Mouse (Mus musculus): ENCODE data around the gene Palm3. TPM values are rescaled to one million over a fixed set of nuclear protein-coding genes. Genes with fewer than 3 reads are reported as not detected.

Gene Palm3
- polyA plus RNA-seq, 1 experiment from 2014 or later: 9.0 TPM

- WGBS: 95% methylated on average over 2 of the region's 2 CpGs
- Histone ChIP-seq H3K4me1 (no peaks in the 10 kb centered on the region), H3K4me3 (no peak overlapping the region), H3K27me3 (no peaks in the 10 kb centered on the region), H3K36me3 (no peaks in the 10 kb centered on the region), H3K9ac (no peak overlapping the region), H3K9me3 (no peaks in the 10 kb centered on the region), H3K4me2 (replicated peaks) (no peak overlapping the region), H3K27ac (no peak overlapping the region)
- no peak for ATAC-seq (ENCODE audit: insufficient number of reproducible peaks, insufficient read depth, low FRiP score, low TSS enrichment)
Measured at GRCm38 (mm10) chr8:84059226-84059625, 38.0 kb downstream of the Palm3 start.

DNA sequence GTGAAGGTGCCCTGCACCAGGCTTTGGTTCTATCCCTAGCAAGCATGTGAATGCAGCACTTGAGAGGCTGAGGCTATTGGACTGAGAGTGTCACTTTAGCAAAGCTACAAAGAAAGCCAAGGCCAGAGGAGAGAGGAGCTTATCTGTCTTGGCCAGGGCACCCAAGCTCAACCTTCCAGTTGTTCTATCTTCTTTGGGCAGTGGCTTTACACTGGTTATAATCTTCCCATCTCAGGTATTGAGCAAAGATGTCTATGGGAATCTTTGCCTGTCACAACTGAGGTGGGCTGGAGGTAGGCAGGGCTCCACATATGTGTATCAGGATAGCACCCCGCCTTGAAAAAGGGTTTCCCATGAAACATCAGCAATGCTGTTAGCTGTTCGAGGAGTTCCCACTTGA lies 39.0 kb downstream of the Palm3 start:
- Histone ChIP-seq H3K4me2 (replicated peaks) (no peak overlapping the region), H3K9me3 (no peaks in the 10 kb centered on the region), H3K27me3 (no peaks in the 10 kb centered on the region), H3K4me3 (no peak overlapping the region), H3K27ac (no peak overlapping the region), H3K4me1 (no peaks in the 10 kb centered on the region), H3K9ac (no peak overlapping the region), H3K36me3 (no peaks in the 10 kb centered on the region)
- ATAC-seq (ENCODE audit: insufficient number of reproducible peaks, insufficient read depth, low FRiP score, low TSS enrichment): no peak
- 86% methylated on average over 2 of the region's 2 CpGs for WGBS

GRCm38 (mm10) chr8:84063861-84064610 lies 42.8 kb downstream of the Palm3 start:
- ATAC-seq (ENCODE audit: insufficient number of reproducible peaks, insufficient read depth, low FRiP score, low TSS enrichment): no peak
- 68% methylated on average over 8 of the region's 8 CpGs for WGBS
- no peak overlapping the region for H3K4me2 ChIP-seq (replicated peaks)
- H3K27ac ChIP-seq: no peak overlapping the region
- H3K4me1 ChIP-seq: peaks cover 14% of the 10 kb centered on the region
- H3K36me3 ChIP-seq: no peaks in the 10 kb centered on the region
- no peak overlapping the region for H3K9ac ChIP-seq
- no peak overlapping the region for H3K4me3 ChIP-seq
- no peaks in the 10 kb centered on the region for H3K27me3 ChIP-seq
- H3K9me3 ChIP-seq: no peaks in the 10 kb centered on the region

DNA sequence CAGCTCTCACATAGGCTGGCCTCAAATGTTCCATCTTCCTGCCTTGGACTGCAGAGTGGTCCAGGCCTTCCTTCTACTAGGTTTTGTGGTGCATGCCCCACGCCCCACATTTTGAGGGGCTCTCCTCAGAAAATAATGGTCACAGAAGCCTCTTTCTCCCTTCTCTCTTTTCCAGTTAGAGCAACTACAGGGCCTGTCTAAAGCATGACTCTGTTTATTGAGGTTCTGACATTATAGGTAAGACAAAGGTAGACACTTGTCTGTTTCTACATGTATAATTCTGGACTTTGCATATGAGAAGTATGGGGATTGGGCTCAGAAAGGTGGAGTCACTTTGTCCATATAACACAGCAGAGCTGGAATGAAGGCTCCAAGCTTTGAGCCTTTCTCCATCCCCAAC lies 43.8 kb downstream of the Palm3 start, which contains the start of gene Gm10643:
Gene Gm10643, minus strand, starts transcription at position 101 of the 400 bp plus-strand sequence.
- WGBS: 88% methylated on average over 1 of the region's 1 CpGs
- H3K4me1 ChIP-seq: peaks cover 18% of the 10 kb centered on the region
- H3K27me3 ChIP-seq: no peaks in the 10 kb centered on the region
- no peak for ATAC-seq (ENCODE audit: insufficient number of reproducible peaks, insufficient read depth, low FRiP score, low TSS enrichment)
- no peaks in the 10 kb centered on the region for H3K9me3 ChIP-seq
- peak within 1 kb of the TSS; percentile 56 for H3K9ac ChIP-seq
- peak within 1 kb of the TSS; percentile 84 for H3K4me3 ChIP-seq
- H3K36me3 ChIP-seq: no peaks in the 10 kb centered on the region
- H3K27ac ChIP-seq: peak within 1 kb of the TSS; percentile 61
- peak within 1 kb of the TSS; percentile 67 for H3K4me2 ChIP-seq (replicated peaks)

DNA sequence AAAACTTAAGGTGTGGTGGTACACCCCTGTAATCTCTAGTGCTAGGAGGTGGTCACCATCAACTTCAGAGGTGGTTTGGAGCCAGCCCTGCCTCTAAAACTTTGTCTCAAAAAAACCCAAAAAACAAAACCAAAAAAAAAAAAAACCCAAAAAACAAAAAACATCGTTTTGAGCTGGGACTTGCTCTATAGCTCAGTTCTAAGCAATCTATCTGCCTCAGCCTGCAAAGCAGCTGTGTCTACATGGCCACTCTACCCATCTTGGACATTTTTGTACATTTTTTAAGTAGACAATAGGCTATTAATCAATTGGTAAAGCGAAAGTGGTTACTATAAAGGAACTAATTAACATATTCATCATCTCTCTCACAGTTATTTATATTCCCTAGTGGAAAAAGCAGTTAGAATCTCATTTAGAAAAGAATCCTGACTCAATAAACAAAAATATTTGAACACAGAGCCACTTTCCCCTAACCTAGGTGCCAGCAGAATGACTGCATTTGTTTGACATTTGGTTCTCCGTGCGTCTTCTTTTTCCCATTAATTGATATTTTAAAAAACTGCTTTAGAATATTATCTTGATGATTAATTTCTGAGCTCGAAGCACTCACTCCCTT lies 44.3 kb downstream of the Palm3 start:
- no peaks in the 10 kb centered on the region for H3K9me3 ChIP-seq
- H3K27ac ChIP-seq: peak overlapping the region; percentile 61
- no peaks in the 10 kb centered on the region for H3K36me3 ChIP-seq
- H3K27me3 ChIP-seq: no peaks in the 10 kb centered on the region
- H3K4me1 ChIP-seq: peaks cover 18% of the 10 kb centered on the region
- peak overlapping the region; percentile 67 for H3K4me2 ChIP-seq (replicated peaks)
- H3K4me3 ChIP-seq: peak overlapping the region; percentile 84
- H3K9ac ChIP-seq: peak overlapping the region; percentile 56
- no peak for ATAC-seq (ENCODE audit: insufficient number of reproducible peaks, insufficient read depth, low FRiP score, low TSS enrichment)
- 35% methylated on average over 5 of the region's 5 CpGs for WGBS

GRCm38 (mm10) chr8:84066291-84066930 lies 45.1 kb downstream of the Palm3 start, which contains the start of gene Rfx1:
Gene Rfx1 (plus strand): TSS chr8:84066834.
- peak within 1 kb of the TSS; percentile 84 for H3K4me3 ChIP-seq
- under 1% methylated on average over 51 of the region's 51 CpGs for WGBS

GRCm38 (mm10) chr8:84067047-84067573 lies 45.8 kb downstream of the Palm3 start:
- Histone ChIP-seq H3K27me3 (no peaks in the 10 kb centered on the region), H3K4me1 (peaks cover 24% of the 10 kb centered on the region), H3K27ac (peak overlapping the region; percentile 94), H3K9me3 (no peaks in the 10 kb centered on the region), H3K4me2 (replicated peaks) (peak overlapping the region; percentile 48), H3K36me3 (no peaks in the 10 kb centered on the region), H3K9ac (peak overlapping the region; percentile 88), H3K4me3 (peak overlapping the region; percentile 84)
- ATAC-seq (ENCODE audit: insufficient number of reproducible peaks, insufficient read depth, low FRiP score, low TSS enrichment): peak; percentile 53
- 1% methylated on average over 51 of the region's 58 CpGs for WGBS

More at GRCm38 (mm10) chr8:84066291-84066930, 45.1 kb downstream of the Palm3 start, which contains the start of gene Rfx1:
- Histone ChIP-seq H3K36me3 (no peaks in the 10 kb centered on the region), H3K9ac (peak within 1 kb of the TSS; percentile 88), H3K4me1 (peaks cover 18% of the 10 kb centered on the region), H3K4me2 (replicated peaks) (peak within 1 kb of the TSS; percentile 67), H3K27me3 (no peaks in the 10 kb centered on the region), H3K9me3 (no peaks in the 10 kb centered on the region), H3K27ac (peak within 1 kb of the TSS; percentile 94)
- ATAC-seq (ENCODE audit: insufficient number of reproducible peaks, insufficient read depth, low FRiP score, low TSS enrichment): peak; percentile 98

DNA sequence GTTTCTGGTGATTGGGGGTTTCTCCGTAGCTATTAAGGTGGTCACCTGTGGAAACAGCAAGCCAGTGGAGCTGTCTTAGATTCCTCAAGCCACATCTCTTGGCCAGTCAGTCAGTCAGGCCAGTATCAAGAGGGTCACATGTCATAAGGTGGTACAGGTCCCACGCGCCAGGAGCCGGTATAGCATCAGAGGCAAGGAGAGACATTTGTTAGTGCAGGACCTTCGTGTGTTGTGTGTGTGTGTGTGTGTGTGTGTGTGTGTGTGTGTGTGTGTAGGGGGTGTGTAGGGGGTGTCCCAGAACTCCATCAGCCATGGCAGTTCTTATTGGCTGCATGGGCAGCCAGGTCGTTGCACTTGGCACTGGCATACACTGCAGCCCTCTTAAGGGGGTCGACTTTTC lies 46.6 kb downstream of the Palm3 start:
- Histone ChIP-seq H3K9me3 (no peaks in the 10 kb centered on the region), H3K4me1 (peaks cover 27% of the 10 kb centered on the region), H3K27me3 (no peaks in the 10 kb centered on the region), H3K36me3 (no peaks in the 10 kb centered on the region), H3K9ac (no peak overlapping the region), H3K4me3 (peak overlapping the region; percentile 84), H3K27ac (no peak overlapping the region), H3K4me2 (replicated peaks) (peak overlapping the region; percentile 48)
- 91% methylated on average over 7 of the region's 7 CpGs for WGBS
- ATAC-seq (ENCODE audit: insufficient number of reproducible peaks, insufficient read depth, low FRiP score, low TSS enrichment): no peak

DNA sequence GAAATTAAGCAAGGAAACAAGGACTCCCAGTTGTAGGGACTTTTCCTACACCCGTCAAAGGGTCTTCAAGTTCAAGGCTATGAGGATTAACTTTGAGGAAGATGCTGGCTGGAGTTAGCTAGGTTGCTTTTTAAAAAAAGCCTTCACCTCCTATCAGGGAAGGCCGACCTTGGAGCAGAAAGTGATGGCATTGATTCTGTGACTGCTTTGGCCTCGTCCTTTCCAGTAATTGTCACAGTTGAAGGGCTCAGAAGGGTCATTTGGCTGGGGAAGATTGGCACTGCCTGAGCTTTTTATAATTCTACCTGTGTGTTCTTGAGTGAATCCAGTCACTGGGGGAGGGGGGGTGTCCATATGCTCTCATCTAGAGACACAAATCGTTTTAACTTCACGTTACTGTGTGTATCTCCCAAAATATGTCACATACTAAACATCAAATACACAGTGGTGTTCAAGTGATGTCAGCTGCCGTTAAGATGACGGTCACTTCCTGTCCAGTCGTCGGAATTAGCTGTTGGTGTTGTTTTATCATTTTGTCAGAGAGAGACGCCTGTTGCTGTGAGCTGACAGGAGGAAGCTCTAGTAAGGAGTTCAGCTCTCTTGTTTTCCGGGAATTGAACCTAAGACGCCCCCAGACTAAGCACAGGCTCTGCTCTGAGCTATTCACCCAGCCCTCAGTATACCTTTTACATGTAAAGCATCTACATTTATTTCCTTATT lies 47.2 kb downstream of the Palm3 start:
- ATAC-seq (ENCODE audit: insufficient number of reproducible peaks, insufficient read depth, low FRiP score, low TSS enrichment): no peak
- Histone ChIP-seq H3K4me2 (replicated peaks) (peak overlapping the region; percentile 48; the same call in 1 of the 2 replicates), H3K27me3 (no peaks in the 10 kb centered on the region), H3K4me1 (peaks cover 31% of the 10 kb centered on the region), H3K27ac (no peak overlapping the region), H3K9ac (no peak overlapping the region), H3K9me3 (no peaks in the 10 kb centered on the region), H3K36me3 (no peaks in the 10 kb centered on the region), H3K4me3 (no peak overlapping the region)
- WGBS: 60% methylated on average over 12 of the region's 12 CpGs

- no peak for ATAC-seq (ENCODE audit: insufficient number of reproducible peaks, insufficient read depth, low FRiP score, low TSS enrichment)
- Histone ChIP-seq H3K9me3 (no peaks in the 10 kb centered on the region), H3K27ac (no peak overlapping the region), H3K36me3 (no peaks in the 10 kb centered on the region), H3K4me2 (replicated peaks) (no peak overlapping the region), H3K9ac (no peak overlapping the region), H3K27me3 (no peaks in the 10 kb centered on the region), H3K4me1 (peaks cover 31% of the 10 kb centered on the region), H3K4me3 (no peak overlapping the region)
- 39% methylated on average over 1 of the region's 1 CpGs for WGBS
Measured at GRCm38 (mm10) chr8:84069169-84069568, 47.9 kb downstream of the Palm3 start.

DNA sequence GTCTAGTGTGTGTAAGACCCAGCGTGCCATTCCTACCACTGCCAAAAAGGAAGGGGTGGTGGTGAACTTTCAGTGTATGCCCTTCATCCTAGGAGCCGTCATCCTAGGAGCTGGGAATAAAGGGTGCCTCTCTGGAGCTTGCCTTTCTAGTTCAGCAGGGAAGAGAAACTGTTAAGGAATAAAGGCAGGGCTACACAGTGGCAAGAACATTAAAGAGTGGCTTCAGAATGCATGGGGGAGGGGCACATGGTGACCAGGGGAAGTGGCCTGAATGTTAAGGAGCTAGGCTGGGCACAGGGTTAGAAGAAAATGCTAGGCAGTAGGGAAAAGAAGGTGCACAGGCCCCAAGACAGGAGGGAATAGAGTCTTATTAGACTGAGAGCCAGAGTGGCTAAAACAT lies 48.5 kb downstream of the Palm3 start:
- no peak overlapping the region for H3K9ac ChIP-seq
- H3K27me3 ChIP-seq: no peaks in the 10 kb centered on the region
- H3K4me2 ChIP-seq (replicated peaks): no peak overlapping the region
- no peak overlapping the region for H3K27ac ChIP-seq
- peaks cover 5% of the 10 kb centered on the region; the same call in 1 of the 2 replicates for H3K36me3 ChIP-seq
- no peak overlapping the region for H3K4me3 ChIP-seq
- peaks cover 31% of the 10 kb centered on the region for H3K4me1 ChIP-seq
- 61% methylated on average over 2 of the region's 2 CpGs for WGBS
- ATAC-seq (ENCODE audit: insufficient number of reproducible peaks, insufficient read depth, low FRiP score, low TSS enrichment): no peak
- no peaks in the 10 kb centered on the region for H3K9me3 ChIP-seq

All from embryonic facial prominence, embryonic 12.5 days (tissue).